Mouse (Mus musculus): ENCODE results near the gene Ttll11.

The Ttll11 gene

GRCm38 (mm10) chr2:35719230-35720005 is 260.3 kb downstream of the Ttll11 start:
- no peak for DNase-seq

- DNase-seq, result no peak
Measured at GRCm38 (mm10) chr2:35718662-35719061, 261.1 kb downstream of the Ttll11 start.

- no peak for DNase-seq
Measured at GRCm38 (mm10) chr2:35718003-35718500, 261.7 kb downstream of the Ttll11 start.

GRCm38 (mm10) chr2:35716175-35716574 is 263.5 kb downstream of the Ttll11 start:
- no peak for DNase-seq

GRCm38 (mm10) chr2:35715485-35715884 is 264.2 kb downstream of the Ttll11 start:
- DNase-seq, result no peak

- no peak for DNase-seq
Measured at GRCm38 (mm10) chr2:35714742-35715167, 265.0 kb downstream of the Ttll11 start.

- no peak for DNase-seq
Measured at GRCm38 (mm10) chr2:35713460-35713859, 266.3 kb downstream of the Ttll11 start.

- DNase-seq, result no peak
Measured at GRCm38 (mm10) chr2:35712611-35713010, 267.1 kb downstream of the Ttll11 start.

- no peak for DNase-seq
Measured at GRCm38 (mm10) chr2:35703241-35703640, 276.5 kb downstream of the Ttll11 start.

GRCm38 (mm10) chr2:35702608-35703007 is 277.1 kb downstream of the Ttll11 start:
- no peak for DNase-seq

- DNase-seq, result no peak
Measured at GRCm38 (mm10) chr2:35702001-35702400, 277.7 kb downstream of the Ttll11 start.

Measured in thymus, postnatal 25 days (tissue).